In genomic region chr10:61919924-61920654, GRCm38 (mm10) we compare ENCODE assay signal across 8 mouse cellular contexts. TPM values are rescaled to one million over a fixed set of nuclear protein-coding genes. Genes with fewer than 3 reads are reported as not detected.
A peak's percentile ranks its signal among the peaks of the same experiment; 100 is the strongest.
DNase-seq lines count a peak whose midpoint lies in the region.

No protein-coding gene starts in this region.

- DNase-seq in cerebellum, adult 11-12 months: peak; percentile 5
- DNase-seq in cerebellum, adult 9-10 months: no peak
- peak; percentile 13 to 41 for DNase-seq in lung, adult 18-20 months
- DNase-seq in lung, postnatal 25 days (ENCODE audit: low spot score): no peak
- peak; percentile 51 for DNase-seq in heart, postnatal 4 days
- DNase-seq in lung, postnatal 36 days: peak; percentile 55
- DNase-seq in T-cell, adult 2 months (ENCODE audit: low spot score): no peak
- DNase-seq in thymus, postnatal 25 days: no peak

RNA-seq across cellular contexts. Expression of gene Col13a1, which starts 58.8 kb away (rescaled TPM):
- 1 to 10 TPM; 1.8 to 2.5 TPM for total RNA-seq in heart, postnatal 4 days (2021)

Comparison
In these comparisons a context has a peak if more than half of its experiments do, and no peak if none do; other contexts are left out.
1. DNase-seq: peak in cerebellum, adult 11-12 months (single experiment), lung, adult 18-20 months (2 of 2), heart, postnatal 4 days (single experiment) and lung, postnatal 36 days (single experiment); none in cerebellum, adult 9-10 months (single experiment), lung, postnatal 25 days (single experiment), T-cell, adult 2 months (single experiment) and thymus, postnatal 25 days (single experiment).